Mouse (Mus musculus) kidney, embryonic 16.5 days (tissue): Measurements from ENCODE around the gene Actn2. TPM values are rescaled to one million over a fixed set of nuclear protein-coding genes. Genes with fewer than 3 reads are reported as not detected.

Experiments
- ATAC-seq: fragments of 200-750 bp; cut with Nextera tagmentation; 2 replicates; pipeline ENCODE4 v1.8.0; 2017; ENCODE audit warnings: moderate TSS enrichment; ENCODE audit not compliant: low FRiP score, low TSS enrichment
- H3K27ac ChIP-seq: fragments of 300-500 bp; sonication (generic); 2 replicates; pipeline ENCODE4 v1.5.1; 2014; ENCODE audit warnings: low read length
- H3K27me3 ChIP-seq: fragments of 300-500 bp; sonication (generic); 2 replicates; pipeline ENCODE4 v1.6.1; 2014; ENCODE audit warnings: low read length, control low read depth, mixed read lengths; ENCODE audit not compliant: insufficient read depth
- H3K36me3 ChIP-seq: fragments of 300-500 bp; sonication (generic); 2 replicates; pipeline ENCODE4 v1.6.1; 2014; ENCODE audit warnings: low read length, control low read depth, mixed read lengths; ENCODE audit not compliant: insufficient read depth
- H3K4me1 ChIP-seq: fragments of 300-500 bp; sonication (generic); 2 replicates; pipeline ENCODE4 v1.6.1; 2014; ENCODE audit warnings: low read length, control low read depth, mixed read lengths; ENCODE audit not compliant: insufficient read depth
- H3K4me2 ChIP-seq: fragments of 300-500 bp; sonication (generic); replicated peaks from 2 replicates; pipeline ENCODE4 v1.6.1; 2014; ENCODE audit warnings: low read depth, low read length
- H3K4me3 ChIP-seq: fragments of 300-500 bp; sonication (generic); 2 replicates; pipeline ENCODE4 v1.5.1; 2014; ENCODE audit warnings: mild to moderate bottlenecking, low read length
- H3K9ac ChIP-seq: fragments of 300-500 bp; sonication (generic); replicated peaks from 2 replicates; pipeline ENCODE4 v1.6.1; 2014; ENCODE audit warnings: low read length
- H3K9me3 ChIP-seq: fragments of 300-500 bp; sonication (generic); 2 replicates; pipeline ENCODE4 v1.6.1; 2016; ENCODE audit warnings: low read length, control low read depth
- WGBS: fragments of 180-500 bp; shearing (Covaris S2); extraction: QIAGEN DNeasy Blood & Tissue Kit; methylation state at CpG from one replicate; pipeline ENCODE4 v1.1.7; 2014; 5-methylcytosine and 5-hydroxymethylcytosine counted together
- polyA plus RNA-seq: library from polyadenylated mRNA; unstranded; fragments of >200 nt; fragmentation: Nextera tagmentation; extraction: Ambion mirVana; gene quantifications from 2 replicates; pipeline ENCODE4 v1.2.1, GENCODE M21; 2015

Actn2 gene
- polyA plus RNA-seq, 1 experiment from 2014 or later = 9.8 TPM

DNA sequence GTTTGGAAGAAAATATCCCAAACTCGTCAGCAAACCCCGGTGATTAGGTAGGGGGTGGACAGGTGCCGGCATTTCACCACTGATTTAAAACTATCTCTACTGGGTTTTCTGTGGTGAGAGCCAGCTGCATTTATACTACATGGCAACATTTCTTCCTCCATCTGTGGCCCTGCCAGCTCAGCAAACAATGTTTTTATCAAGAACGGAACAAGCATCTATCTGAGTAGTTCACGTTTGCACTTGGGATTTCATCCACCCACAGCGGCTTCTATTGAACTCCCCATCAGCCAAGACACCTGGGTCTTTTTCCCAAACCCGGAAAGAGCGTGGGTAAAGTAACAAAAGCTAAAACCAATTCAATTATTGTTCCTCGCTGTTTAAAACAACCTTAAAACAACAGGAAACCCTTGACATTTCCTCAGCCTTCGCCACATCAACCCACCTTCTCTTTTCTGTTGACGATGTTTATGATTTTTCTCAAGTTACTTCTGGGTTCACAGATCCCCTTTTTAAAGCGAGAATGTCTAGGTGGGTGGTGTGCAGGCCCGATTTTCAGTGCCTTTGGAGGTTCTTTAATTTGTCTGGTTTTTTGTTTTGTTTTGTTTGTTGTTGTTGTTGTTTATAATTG lies 8.8 kb upstream of the Actn2 start:
- Histone ChIP-seq H3K4me2 (no peak overlapping the region), H3K4me3 (no peak overlapping the region), H3K27me3 (no peaks in the 10 kb centered on the region), H3K27ac (no peak overlapping the region), H3K4me1 (no peaks in the 10 kb centered on the region), H3K36me3 (no peaks in the 10 kb centered on the region), H3K9me3 (no peaks in the 10 kb centered on the region), H3K9ac (no peak overlapping the region)
- ATAC-seq = no peak
- WGBS = 61% methylated on average over 13 of the region's 13 CpGs

DNA sequence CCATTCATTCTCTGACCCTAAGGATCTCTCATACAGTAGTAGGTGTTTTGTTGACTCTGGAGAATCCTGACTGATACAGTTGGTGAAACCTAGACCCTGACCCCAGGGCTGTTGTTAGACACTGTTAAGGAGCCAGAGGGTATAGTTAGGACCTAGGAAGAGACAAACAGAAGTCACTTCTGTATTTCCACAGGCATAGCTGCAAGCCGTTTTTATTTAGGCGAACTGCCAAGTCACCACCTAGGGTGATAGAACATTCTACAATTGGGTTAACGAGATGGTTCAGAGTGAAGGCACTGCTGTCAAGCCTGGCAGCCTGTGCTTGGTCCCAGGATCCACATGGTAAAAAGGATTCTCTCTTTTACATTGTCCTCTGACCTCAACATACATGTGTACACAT lies 6.3 kb upstream of the Actn2 start:
- Histone ChIP-seq H3K9me3 (no peaks in the 10 kb centered on the region), H3K4me3 (no peak overlapping the region), H3K36me3 (no peaks in the 10 kb centered on the region), H3K27me3 (no peaks in the 10 kb centered on the region), H3K9ac (no peak overlapping the region), H3K27ac (no peak overlapping the region), H3K4me2 (no peak overlapping the region), H3K4me1 (no peaks in the 10 kb centered on the region)
- ATAC-seq = no peak
- 82% methylated on average over 3 of the region's 3 CpGs for WGBS

- 10% methylated on average over 6 of the region's 6 CpGs for WGBS
- no peak for ATAC-seq
- Histone ChIP-seq H3K27me3 (no peaks in the 10 kb centered on the region), H3K27ac (no peak overlapping the region), H3K9me3 (no peaks in the 10 kb centered on the region), H3K9ac (no peak overlapping the region), H3K36me3 (no peaks in the 10 kb centered on the region), H3K4me2 (no peak overlapping the region), H3K4me1 (peaks cover 7% of the 10 kb centered on the region; the same call in 1 of the 2 replicates), H3K4me3 (no peak overlapping the region)
Measured at GRCm38 (mm10) chr13:12341447-12341846, 887 bp upstream of the Actn2 start.

DNA sequence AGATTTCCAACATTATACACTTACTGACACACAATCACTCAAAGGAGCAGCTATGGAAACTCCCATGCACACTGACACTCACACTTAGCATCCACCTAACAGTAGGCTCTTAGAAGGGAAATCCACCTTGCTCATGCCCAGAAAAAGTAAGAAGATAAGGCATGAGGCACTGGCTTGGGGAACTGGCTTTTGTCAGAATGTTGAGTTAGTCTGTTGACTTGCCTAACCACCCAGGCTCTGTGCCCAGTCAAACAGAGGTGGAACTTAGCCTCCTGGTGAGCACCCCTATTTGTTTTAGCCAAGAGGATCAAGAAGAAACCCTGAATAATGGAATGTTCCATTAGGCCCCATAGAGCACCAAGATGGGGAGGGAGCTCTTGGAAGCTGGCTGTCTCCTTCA lies 1.1 kb downstream of the Actn2 start:
- H3K4me2 ChIP-seq = no peak overlapping the region
- no peaks in the 10 kb centered on the region for H3K27me3 ChIP-seq
- no peak overlapping the region for H3K27ac ChIP-seq
- no peak for ATAC-seq
- H3K9ac ChIP-seq = no peak overlapping the region
- H3K4me3 ChIP-seq = no peak overlapping the region
- peaks cover 7% of the 10 kb centered on the region; the same call in 1 of the 2 replicates for H3K4me1 ChIP-seq
- no peaks in the 10 kb centered on the region for H3K36me3 ChIP-seq
- H3K9me3 ChIP-seq = no peaks in the 10 kb centered on the region

DNA sequence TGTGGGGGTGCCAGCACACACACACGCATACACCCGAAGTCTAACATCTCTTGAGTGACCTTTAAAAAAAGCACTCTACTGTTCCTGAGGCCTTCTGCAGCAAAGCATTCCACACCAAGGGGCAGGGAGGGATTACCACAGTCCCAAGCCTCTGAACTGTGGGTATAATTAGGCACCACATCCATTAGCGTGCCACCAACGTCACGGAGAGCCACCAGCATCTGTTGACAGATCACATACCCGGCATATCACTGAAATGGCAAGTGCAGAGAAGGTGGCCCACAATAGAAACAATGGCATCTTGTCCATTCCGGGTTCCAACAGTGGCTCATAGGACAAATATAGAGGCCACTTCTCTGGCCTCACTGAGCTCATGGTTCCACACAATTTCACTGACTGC lies 2.8 kb downstream of the Actn2 start:
- H3K4me3 ChIP-seq = no peak overlapping the region
- no peak overlapping the region for H3K27ac ChIP-seq
- no peaks in the 10 kb centered on the region for H3K9me3 ChIP-seq
- H3K9ac ChIP-seq = no peak overlapping the region
- 93% methylated on average over 7 of the region's 7 CpGs for WGBS
- peaks cover 7% of the 10 kb centered on the region; the same call in 1 of the 2 replicates for H3K4me1 ChIP-seq
- H3K27me3 ChIP-seq = no peaks in the 10 kb centered on the region
- H3K36me3 ChIP-seq = no peaks in the 10 kb centered on the region
- ATAC-seq = no peak
- no peak overlapping the region for H3K4me2 ChIP-seq

DNA sequence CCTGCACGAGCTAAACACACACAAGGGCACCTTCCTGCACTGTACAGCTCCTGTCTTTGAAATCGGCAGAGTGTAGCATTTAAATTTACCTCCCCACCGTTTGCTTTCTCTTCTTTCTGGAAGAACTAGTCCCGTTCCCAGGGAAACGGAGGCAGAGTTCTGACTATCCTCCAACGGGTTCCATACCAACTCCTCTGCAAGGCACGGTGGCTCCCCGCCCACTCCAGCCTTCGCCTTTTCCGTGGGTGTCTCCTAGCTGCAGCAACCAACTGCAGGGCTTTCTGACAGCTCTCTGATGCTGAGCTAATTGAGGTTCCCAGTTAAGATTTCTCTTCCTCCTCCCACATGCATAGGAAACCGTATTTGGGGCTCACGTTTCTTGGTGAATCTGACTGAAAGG lies 6.5 kb downstream of the Actn2 start:
- no peak for ATAC-seq
- 50% methylated on average over 12 of the region's 12 CpGs for WGBS
- Histone ChIP-seq H3K4me1 (no peaks in the 10 kb centered on the region), H3K9ac (no peak overlapping the region), H3K27me3 (no peaks in the 10 kb centered on the region), H3K36me3 (no peaks in the 10 kb centered on the region), H3K4me3 (no peak overlapping the region), H3K27ac (no peak overlapping the region), H3K9me3 (no peaks in the 10 kb centered on the region), H3K4me2 (no peak overlapping the region)

DNA sequence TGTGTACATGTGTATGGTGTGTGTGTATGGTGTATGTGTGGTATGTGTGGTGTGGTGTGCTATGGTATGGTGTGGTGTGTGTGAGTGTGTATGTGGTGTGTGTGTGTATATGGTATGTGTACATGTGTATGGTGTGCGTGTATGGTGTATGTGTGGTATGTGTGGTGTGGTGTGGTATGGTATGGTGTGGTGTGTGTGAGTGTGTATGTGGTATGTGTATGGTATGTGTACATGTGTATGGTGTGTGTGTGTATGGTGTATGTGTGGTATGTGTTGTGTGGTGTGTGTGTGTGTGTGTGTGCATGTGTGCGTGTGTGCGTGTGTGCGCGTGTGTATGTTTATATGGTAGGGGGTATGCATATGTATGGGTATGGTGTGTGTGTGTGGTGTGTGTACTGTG lies 9.0 kb downstream of the Actn2 start:
- H3K36me3 ChIP-seq = no peaks in the 10 kb centered on the region
- no peak overlapping the region for H3K27ac ChIP-seq
- H3K4me3 ChIP-seq = no peak overlapping the region
- H3K9me3 ChIP-seq = no peaks in the 10 kb centered on the region
- H3K9ac ChIP-seq = no peak overlapping the region
- 99% methylated on average over 5 of the region's 5 CpGs for WGBS
- no peaks in the 10 kb centered on the region for H3K4me1 ChIP-seq
- H3K4me2 ChIP-seq = no peak overlapping the region
- ATAC-seq = no peak
- no peaks in the 10 kb centered on the region for H3K27me3 ChIP-seq

DNA sequence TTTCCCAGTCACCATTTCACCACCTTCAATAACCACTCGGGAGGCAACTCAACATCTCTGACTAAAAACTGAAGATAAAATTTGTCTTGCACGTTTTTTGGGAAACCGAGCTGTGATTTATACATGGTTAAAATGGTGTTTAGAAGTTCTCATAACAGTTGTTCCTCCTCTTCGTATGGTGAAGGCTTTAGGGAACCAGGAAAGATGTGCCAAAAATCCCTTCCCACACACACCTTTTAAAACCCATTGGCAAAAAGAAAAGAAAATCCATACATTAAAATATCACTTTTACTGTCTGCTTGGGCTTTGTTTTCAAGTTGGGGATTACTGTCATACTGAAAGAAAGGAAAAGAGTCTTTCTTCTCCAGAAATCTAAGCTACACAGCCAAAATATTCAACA lies 12.2 kb downstream of the Actn2 start:
- Histone ChIP-seq H3K4me2 (no peak overlapping the region), H3K27ac (no peak overlapping the region), H3K27me3 (no peaks in the 10 kb centered on the region), H3K4me3 (no peak overlapping the region), H3K9ac (no peak overlapping the region), H3K4me1 (no peaks in the 10 kb centered on the region), H3K9me3 (no peaks in the 10 kb centered on the region), H3K36me3 (no peaks in the 10 kb centered on the region)
- WGBS = 80% methylated on average over 4 of the region's 4 CpGs
- ATAC-seq = no peak

DNA sequence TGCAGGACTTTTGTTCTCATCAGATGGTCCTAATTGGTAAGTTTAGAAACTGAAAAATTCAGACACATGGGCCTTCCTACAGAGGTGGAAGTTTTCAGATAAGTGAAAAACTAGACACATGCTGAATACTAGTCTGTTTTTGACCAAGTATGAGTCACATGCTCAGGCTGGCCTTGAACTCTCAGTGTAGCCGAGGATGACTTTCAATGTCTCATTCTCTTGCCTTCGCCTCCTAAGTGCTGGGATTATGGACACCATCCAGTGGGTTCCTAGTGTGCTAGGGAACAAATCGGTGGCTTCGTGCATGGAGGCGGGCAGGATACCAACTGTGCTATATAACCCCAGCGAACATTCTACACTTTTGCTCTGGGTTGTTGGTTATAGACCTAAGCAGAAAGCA lies 13.0 kb downstream of the Actn2 start:
- WGBS = 94% methylated on average over 6 of the region's 6 CpGs
- Histone ChIP-seq H3K4me1 (no peaks in the 10 kb centered on the region), H3K27ac (no peak overlapping the region), H3K4me3 (no peak overlapping the region), H3K9me3 (no peaks in the 10 kb centered on the region), H3K4me2 (no peak overlapping the region), H3K27me3 (no peaks in the 10 kb centered on the region), H3K36me3 (no peaks in the 10 kb centered on the region), H3K9ac (no peak overlapping the region)
- no peak for ATAC-seq

DNA sequence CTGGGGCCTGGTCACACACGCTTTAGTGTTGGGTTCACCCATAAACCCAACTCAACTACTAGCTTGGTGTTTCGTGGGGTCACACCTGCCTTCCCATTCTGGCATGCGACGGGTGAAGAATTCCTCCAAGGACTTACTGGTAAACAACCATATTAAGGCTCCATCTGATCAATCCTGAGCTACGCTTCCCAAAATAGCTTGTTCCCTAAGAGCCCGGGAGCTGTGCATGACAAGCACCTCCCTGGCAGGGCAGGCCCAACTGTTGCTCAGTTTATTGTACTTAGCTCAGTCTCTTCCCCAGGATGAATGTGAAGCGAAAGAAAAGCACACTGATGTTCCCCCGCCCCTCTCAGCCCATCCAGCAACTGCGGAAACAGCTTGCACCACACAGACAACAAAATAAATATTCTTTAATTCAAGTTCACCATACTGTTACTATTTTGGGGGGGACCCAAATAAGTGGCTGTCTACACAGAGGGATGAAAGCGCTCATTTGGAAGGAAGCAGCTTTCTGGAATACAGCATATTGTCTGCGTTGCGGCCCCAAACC lies 17.4 kb downstream of the Actn2 start:
- no peak overlapping the region for H3K9ac ChIP-seq
- no peaks in the 10 kb centered on the region for H3K9me3 ChIP-seq
- H3K4me2 ChIP-seq = no peak overlapping the region
- no peaks in the 10 kb centered on the region for H3K27me3 ChIP-seq
- ATAC-seq = no peak
- 84% methylated on average over 12 of the region's 12 CpGs for WGBS
- no peaks in the 10 kb centered on the region for H3K36me3 ChIP-seq
- no peak overlapping the region for H3K4me3 ChIP-seq
- H3K4me1 ChIP-seq = no peaks in the 10 kb centered on the region
- no peak overlapping the region for H3K27ac ChIP-seq
